Mouse (Mus musculus) liver, postnatal 0 days (tissue): Measurements from ENCODE around the gene Tead3.

Source experiments
- CTCF ChIP-seq: sonication (generic); IDR thresholded peaks from 2 replicates; pipeline ENCODE4 v1.5.1; 2016; ENCODE audit warnings: antibody characterized with exemption, low read depth
- EP300 ChIP-seq: IDR thresholded peaks from 2 replicates; pipeline ENCODE4 v1.6.1; 2016; ENCODE audit warnings: antibody characterized with exemption, low read depth, mild to moderate bottlenecking

GRCm38 (mm10) chr17:28375592-28376061, 25.0 kb upstream of the Tead3 start:
- TF ChIP-seq CTCF = no peak
- TF ChIP-seq EP300 = no peak
